Mouse (Mus musculus) hindbrain, postnatal 0 days (tissue): ENCODE data around the gene Tent5c. TPM values are rescaled to one million over a fixed set of nuclear protein-coding genes. Genes with fewer than 3 reads are reported as not detected.
A peak's percentile ranks its signal among the peaks of the same experiment; 100 is the strongest.

ENCODE experiments used
- ATAC-seq: fragments of 200-750 bp; cut with Nextera tagmentation; 2 replicates; pipeline ENCODE4 v1.8.0; 2017; ENCODE audit warnings: mild to moderate bottlenecking, moderate TSS enrichment, moderate library complexity
- DNase-seq: peaks from one replicate; pipeline ENCODE4 v3.0.0-alpha.2; 2015; ENCODE audit warnings: low spot score
- H3K27ac ChIP-seq: fragments of 300-500 bp; sonication (generic); 2 replicates; pipeline ENCODE4 v1.5.1; 2014; ENCODE audit warnings: mild to moderate bottlenecking
- H3K27me3 ChIP-seq: fragments of 300-500 bp; sonication (generic); 2 replicates; pipeline ENCODE4 v1.6.1; 2014; ENCODE audit warnings: low read length, mixed read lengths; ENCODE audit not compliant: insufficient read depth
- H3K36me3 ChIP-seq: fragments of 300-500 bp; sonication (generic); 2 replicates; pipeline ENCODE4 v1.6.1; 2014; ENCODE audit warnings: low read length, mixed read lengths; ENCODE audit not compliant: insufficient read depth
- H3K4me1 ChIP-seq: fragments of 300-500 bp; sonication (generic); 2 replicates; pipeline ENCODE4 v1.6.1; 2014; ENCODE audit warnings: antibody characterized with exemption, low read length, mixed read lengths; ENCODE audit not compliant: insufficient read depth
- H3K4me2 ChIP-seq: fragments of 300-500 bp; sonication (generic); 2 replicates; pipeline ENCODE4 v1.6.1; 2014; ENCODE audit warnings: low read depth, mild to moderate bottlenecking, low read length, moderate library complexity, mixed read lengths
- H3K4me3 ChIP-seq: fragments of 300-500 bp; sonication (generic); 2 replicates; pipeline ENCODE4 v1.5.1; 2014; ENCODE audit warnings: low read length
- H3K9ac ChIP-seq: fragments of 300-500 bp; sonication (generic); replicated peaks from 2 replicates; pipeline ENCODE4 v1.6.1; 2014; ENCODE audit warnings: mild to moderate bottlenecking, low read length, moderate library complexity, mixed read lengths
- H3K9me3 ChIP-seq: fragments of 300-500 bp; sonication (generic); 2 replicates; pipeline ENCODE4 v1.6.1; 2016; ENCODE audit warnings: low read length, mixed read lengths
- CTCF ChIP-seq: IDR thresholded peaks from 2 replicates; pipeline ENCODE4 v1.5.1; 2016; ENCODE audit warnings: antibody characterized with exemption, control low read depth, low read depth
- WGBS: fragments of 180-500 bp; shearing (Covaris S2); extraction: QIAGEN DNeasy Blood & Tissue Kit; methylation state at CpG from one replicate; pipeline ENCODE4 v1.1.7; 2014; 5-methylcytosine and 5-hydroxymethylcytosine counted together
- polyA plus RNA-seq: library from polyadenylated mRNA; unstranded; fragments of >200 nt; fragmentation: Nextera tagmentation; extraction: Ambion mirVana; gene quantifications from 2 replicates; pipeline ENCODE4 v1.2.1, GENCODE M21; 2015
- total RNA-seq: library from RNA; depleted of rRNA; stranded (reverse); fragments of >200 nt; gene quantifications from 2 replicates; pipeline ENCODE4 v1.2.3, GENCODE M21; 2014

Gene Tent5c
- total and polyA plus RNA-seq, 2 experiments from 2014 or later: 1.2 to 3.7 TPM

DNA sequence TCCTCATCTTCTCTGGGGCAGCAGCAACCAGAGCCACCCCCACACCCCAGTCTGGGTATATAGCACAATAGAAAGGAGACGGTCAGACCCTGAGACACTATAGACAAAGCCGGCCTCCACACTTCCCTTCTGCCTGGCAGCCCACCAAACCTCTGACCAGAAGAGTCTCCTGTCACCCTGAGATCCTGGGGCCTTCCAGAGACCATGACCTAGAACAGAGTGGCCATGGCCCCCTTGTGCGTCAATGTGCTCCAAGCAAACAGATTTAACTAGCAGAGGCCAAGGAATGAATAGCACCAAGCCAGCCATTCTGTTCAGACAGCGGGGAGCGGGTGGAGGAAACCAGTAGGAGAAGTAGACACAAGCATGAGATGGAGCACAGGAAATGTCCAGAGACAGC is 59.0 kb downstream of the Tent5c start:
- no peaks in the 10 kb centered on the region for H3K9me3 ChIP-seq
- no peaks in the 10 kb centered on the region for H3K4me1 ChIP-seq
- no peaks in the 10 kb centered on the region for H3K36me3 ChIP-seq
- 89% methylated on average over 5 of the region's 5 CpGs for WGBS
- no peak for DNase-seq
- no peaks in the 10 kb centered on the region for H3K27me3 ChIP-seq
- no peak overlapping the region for H3K9ac ChIP-seq
- no peak overlapping the region for H3K4me3 ChIP-seq
- no peak for ATAC-seq
- H3K27ac ChIP-seq: no peak overlapping the region
- no peak overlapping the region for H3K4me2 ChIP-seq
- TF ChIP-seq CTCF: no peak

DNA sequence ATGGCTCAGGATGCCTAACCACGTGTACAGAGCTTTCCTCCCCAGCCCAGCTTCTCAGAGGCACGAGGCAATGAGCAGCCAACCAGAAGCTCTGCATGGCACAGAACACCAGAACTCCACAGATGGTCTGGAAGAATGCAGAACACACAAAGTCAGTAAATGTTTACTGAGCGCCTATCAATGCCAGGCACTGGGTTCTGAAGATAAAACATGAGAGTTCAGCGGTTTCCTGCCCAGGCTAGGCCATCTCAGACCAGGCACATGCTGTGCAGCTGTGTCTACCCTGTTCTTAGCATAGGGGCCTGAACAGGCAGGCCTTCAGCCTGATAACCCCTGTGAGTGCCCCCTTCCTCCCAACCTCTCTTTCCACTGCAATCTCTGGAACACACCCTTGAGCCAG is 59.5 kb downstream of the Tent5c start:
- WGBS: 68% methylated on average over 4 of the region's 4 CpGs
- ATAC-seq: no peak
- DNase-seq: no peak
- Histone ChIP-seq H3K36me3 (no peaks in the 10 kb centered on the region), H3K9me3 (no peaks in the 10 kb centered on the region), H3K4me2 (no peak overlapping the region), H3K27ac (no peak overlapping the region), H3K4me1 (no peaks in the 10 kb centered on the region), H3K9ac (no peak overlapping the region), H3K4me3 (no peak overlapping the region), H3K27me3 (no peaks in the 10 kb centered on the region)
- no peak for TF ChIP-seq CTCF

DNA sequence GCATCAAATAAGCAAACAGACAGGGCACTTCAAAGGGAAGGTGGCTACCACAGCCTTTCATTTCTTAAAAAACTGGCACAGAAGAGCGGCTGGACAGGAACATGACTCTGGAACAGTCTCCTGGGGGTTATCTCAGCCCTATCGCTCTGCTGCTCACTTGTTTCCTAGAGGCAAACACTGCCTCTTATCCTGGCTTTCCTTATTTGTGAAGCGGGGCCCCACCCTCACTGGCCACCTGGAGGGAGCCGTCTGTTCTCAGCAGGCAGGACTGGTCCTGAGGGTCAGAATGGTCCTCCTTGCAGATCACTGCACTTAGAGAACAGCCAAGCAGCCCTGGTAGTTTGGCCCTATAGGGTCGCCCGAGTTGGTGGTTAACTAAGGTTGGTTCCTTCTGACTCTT is 61.6 kb downstream of the Tent5c start:
- Histone ChIP-seq H3K27me3 (no peaks in the 10 kb centered on the region), H3K4me2 (no peak overlapping the region), H3K36me3 (no peaks in the 10 kb centered on the region), H3K9ac (no peak overlapping the region), H3K9me3 (no peaks in the 10 kb centered on the region), H3K4me3 (no peak overlapping the region), H3K4me1 (no peaks in the 10 kb centered on the region), H3K27ac (no peak overlapping the region)
- TF ChIP-seq CTCF: no peak
- DNase-seq: no peak
- whole genome bisulfite sequencing: 77% methylated on average over 6 of the region's 6 CpGs
- no peak for ATAC-seq

DNA sequence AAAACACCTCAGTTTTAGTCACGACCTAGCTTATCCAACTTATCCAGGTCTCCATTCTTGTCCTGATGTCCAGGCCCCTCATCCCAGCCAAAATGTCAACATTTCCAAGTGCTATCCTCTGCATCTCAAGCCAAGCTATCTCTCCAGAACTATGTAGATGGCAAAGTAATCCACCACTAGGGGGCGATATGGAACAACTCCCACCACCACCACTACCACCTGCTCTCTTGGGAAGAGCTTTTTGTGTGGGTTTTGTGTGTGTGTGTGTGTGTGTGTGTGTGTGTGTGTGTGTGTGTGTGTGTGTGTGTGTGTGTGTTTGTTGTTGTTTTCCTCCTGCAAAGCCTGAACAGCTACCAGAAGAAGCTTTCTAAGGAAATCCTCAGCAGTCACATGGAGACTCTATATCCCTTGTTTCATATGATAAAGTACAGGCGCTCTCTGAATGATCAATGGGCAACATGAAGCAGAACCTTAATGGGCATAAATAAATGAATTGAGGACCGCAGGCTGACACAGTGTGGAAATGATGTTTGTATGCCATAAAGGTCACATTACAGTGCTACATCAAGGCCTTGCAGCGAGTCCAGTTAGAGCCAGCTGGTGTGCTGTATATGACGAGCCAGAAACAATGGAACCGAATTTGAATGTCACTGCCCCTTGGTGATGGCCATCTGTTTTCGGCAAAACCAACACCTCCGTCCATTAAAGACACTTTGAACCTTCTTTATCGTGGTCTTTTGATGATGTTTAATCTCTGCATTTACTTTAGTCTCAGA is 66.5 kb downstream of the Tent5c start:
- WGBS: 63% methylated on average over 10 of the region's 10 CpGs
- peak; percentile 63 for DNase-seq
- TF ChIP-seq CTCF: peak; percentile 76

GRCm38 (mm10) chr3:100421354-100421753 is 67.8 kb downstream of the Tent5c start:
- TF ChIP-seq CTCF: no peak
- H3K4me1 ChIP-seq: peaks cover 5% of the 10 kb centered on the region
- ATAC-seq (no peak), DNase-seq (no peak)
- H3K36me3 ChIP-seq: no peaks in the 10 kb centered on the region
- H3K4me3 ChIP-seq: no peak overlapping the region
- no peak overlapping the region for H3K9ac ChIP-seq
- no peaks in the 10 kb centered on the region for H3K9me3 ChIP-seq
- no peak overlapping the region for H3K4me2 ChIP-seq
- 88% methylated on average over 6 of the region's 6 CpGs for WGBS
- no peak overlapping the region for H3K27ac ChIP-seq
- H3K27me3 ChIP-seq: no peaks in the 10 kb centered on the region

More for the DNA sequence above, 66.5 kb downstream of the Tent5c start:
- 0 out of 2 replicates have a peak, but pooled peaks have one; percentile 48 for ATAC-seq
- Histone ChIP-seq H3K9ac (no peak overlapping the region), H3K4me1 (peaks cover 5% of the 10 kb centered on the region), H3K4me2 (no peak overlapping the region), H3K4me3 (no peak overlapping the region), H3K27ac (no peak overlapping the region), H3K36me3 (no peaks in the 10 kb centered on the region), H3K9me3 (no peaks in the 10 kb centered on the region), H3K27me3 (no peaks in the 10 kb centered on the region)

DNA sequence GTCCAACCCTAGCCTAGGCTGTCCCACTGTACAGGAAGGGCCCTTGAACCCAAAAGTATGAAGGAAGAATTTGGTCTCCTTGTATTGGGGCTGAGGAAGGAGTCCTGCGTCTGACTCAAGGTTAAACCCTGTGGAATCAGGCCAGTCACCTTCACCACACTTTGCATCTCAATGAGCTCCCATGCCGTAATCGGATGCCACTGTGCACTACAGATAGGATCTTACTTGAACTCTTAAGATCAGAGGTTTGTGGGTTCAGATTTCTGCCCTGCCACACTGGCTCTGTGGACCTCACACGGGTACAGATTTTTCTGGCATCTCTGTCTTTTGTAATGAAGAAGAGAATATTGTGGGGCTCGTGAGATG is 68.5 kb downstream of the Tent5c start:
- no peak for ATAC-seq
- H3K9me3 ChIP-seq: no peaks in the 10 kb centered on the region
- no peaks in the 10 kb centered on the region for H3K36me3 ChIP-seq
- H3K4me3 ChIP-seq: no peak overlapping the region
- TF ChIP-seq CTCF: no peak
- H3K4me1 ChIP-seq: peaks cover 5% of the 10 kb centered on the region
- no peak overlapping the region for H3K27ac ChIP-seq
- WGBS: 65% methylated on average over 5 of the region's 5 CpGs
- no peak for DNase-seq
- no peaks in the 10 kb centered on the region for H3K27me3 ChIP-seq
- H3K4me2 ChIP-seq: no peak overlapping the region
- H3K9ac ChIP-seq: no peak overlapping the region

- no peak overlapping the region for H3K4me3 ChIP-seq
- ATAC-seq (no peak), DNase-seq (no peak)
- H3K4me2 ChIP-seq: no peak overlapping the region
- H3K4me1 ChIP-seq: peaks cover 5% of the 10 kb centered on the region
- 79% methylated on average over 10 of the region's 10 CpGs for WGBS
- H3K27ac ChIP-seq: no peak overlapping the region
- H3K9ac ChIP-seq: no peak overlapping the region
- TF ChIP-seq CTCF: no peak
- no peaks in the 10 kb centered on the region for H3K27me3 ChIP-seq
- no peaks in the 10 kb centered on the region for H3K9me3 ChIP-seq
- no peaks in the 10 kb centered on the region for H3K36me3 ChIP-seq
Measured at GRCm38 (mm10) chr3:100419962-100420690, 69.0 kb downstream of the Tent5c start.
